Mouse (Mus musculus) ovary, postnatal 36 days (tissue): ENCODE measurements around the gene Als2.

Experiments used
- DNase-seq: peaks from one replicate; pipeline ENCODE4 v3.0.0; 2022; ENCODE audit warnings: low spot score, mixed read lengths

The Als2 gene

DNA sequence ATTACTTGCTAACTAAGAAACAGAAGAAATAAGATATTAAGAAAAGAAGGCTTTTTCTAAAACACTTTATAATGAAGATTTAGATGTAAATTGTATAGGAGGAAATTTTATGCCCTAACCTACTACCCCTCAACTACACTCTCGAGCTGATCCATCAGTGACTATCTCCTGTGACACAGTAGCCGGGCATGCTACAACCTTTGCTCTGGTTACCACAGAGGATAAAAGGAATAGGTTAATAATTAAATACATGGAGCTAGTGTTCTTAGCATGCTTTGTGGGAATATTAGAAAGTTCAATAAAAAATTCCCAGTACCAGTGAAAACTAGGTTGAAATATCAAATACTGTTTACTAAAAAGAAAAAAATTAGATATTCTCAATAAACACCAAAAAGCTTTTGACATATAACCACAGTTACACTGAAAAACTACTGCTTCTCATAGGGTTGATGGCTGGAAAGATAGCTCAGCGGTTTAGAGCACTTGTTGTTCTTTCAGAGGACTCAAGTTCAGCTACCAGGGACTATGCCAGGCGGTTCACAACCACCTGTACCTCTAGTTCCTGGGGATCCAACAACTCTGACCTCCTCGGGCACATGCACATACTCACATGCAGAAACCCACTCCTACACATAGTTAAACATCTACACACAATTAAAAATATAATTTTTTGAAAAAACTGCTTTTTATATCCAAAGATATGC lies 24.8 kb downstream of the Als2 start:
- DNase-seq: no peak

DNA sequence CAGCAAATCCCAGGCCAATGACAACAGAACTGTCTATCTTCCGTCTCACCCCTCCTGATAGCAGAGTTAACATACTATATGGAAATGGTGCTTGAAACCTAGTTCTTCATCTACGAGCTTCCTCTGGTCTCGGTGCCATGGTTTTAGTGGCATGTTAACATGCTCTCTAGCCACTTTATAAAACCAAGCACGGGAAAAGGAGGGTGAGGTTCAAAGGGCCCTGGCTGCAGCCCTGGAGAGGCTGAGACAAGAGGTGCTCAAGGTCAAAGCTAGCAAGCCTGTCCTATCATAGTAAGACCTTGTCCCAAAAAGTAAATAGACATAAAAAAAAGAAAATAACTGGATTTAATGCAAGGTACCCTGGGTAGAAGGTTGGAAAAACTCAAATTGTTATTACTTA lies 25.4 kb downstream of the Als2 start:
- no peak for DNase-seq

DNA sequence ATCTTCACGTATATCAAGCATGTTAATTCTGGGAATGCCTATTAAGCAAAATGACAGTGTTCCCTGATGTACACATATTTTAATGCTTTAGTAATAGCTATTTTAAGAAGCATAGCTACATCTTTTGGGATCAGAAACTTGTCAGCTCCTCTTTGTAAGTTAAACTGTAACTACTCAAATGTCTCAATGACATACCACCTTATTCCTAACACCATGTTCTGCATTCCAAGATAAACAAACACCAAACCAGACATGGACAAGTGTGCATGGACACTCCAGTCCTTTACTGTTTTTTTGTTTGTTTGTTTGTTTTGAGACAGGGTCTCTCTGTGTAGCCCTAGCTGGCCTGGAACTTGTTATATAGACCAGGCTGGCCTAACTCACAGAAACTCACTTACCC lies 28.7 kb downstream of the Als2 start:
- DNase-seq: no peak

DNA sequence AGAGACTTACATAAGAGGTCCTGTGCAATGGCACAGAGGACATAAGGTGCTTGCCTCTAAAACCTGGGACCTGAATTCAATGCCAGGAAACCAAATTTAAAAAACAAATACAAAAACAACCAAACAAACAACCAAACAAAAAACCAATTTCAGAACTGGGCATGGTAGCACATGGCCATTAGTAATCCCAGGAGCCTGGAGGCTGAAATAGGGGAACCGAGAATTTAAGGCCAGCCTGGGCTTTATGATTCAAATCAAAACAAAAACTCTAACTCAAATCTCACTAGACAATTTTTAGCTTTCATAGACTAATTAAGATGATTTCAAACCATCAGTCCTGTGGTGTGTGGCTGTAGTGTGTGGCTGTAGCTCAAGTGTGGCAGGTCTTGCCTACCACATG lies 32.5 kb downstream of the Als2 start:
- DNase-seq: no peak

DNA sequence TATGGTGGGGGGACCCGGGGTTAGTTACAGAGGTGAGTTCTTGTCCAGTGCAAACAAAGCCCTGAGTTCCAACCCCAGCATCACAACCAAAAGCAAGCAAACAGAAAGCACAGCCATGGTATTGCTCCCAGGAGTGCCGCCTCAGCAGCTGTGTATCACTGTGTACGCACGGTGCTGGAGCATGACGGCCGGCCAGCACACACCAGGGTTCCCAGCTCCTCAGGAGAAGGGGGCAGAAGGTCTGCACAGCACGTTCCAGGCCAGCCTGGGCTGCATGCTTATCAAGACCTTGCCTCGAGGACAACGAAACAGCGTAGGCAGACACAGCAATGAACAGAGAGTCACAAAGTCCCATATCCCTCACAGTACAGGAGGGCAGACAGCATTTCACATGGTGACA lies 34.7 kb downstream of the Als2 start:
- peak; percentile 18 for DNase-seq

DNA sequence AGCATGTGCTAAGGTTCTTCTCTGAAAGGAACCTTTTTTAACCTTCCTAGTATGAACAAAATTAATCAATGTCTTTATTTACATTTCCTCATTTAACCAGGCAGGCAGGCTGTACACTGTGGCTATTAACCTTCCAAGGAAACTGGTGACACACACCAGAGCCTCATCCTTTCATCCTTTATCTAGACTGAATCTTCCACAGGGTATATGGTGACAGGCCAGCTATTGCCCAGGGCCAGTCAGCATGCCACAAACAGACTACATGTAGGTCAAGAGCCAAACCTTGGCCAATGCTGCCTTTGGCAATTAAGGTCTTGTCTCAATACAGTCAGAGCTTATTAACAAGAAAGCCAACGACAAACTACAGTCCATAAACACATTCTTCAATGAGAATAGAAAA lies 35.5 kb downstream of the Als2 start:
- DNase-seq: no peak

DNA sequence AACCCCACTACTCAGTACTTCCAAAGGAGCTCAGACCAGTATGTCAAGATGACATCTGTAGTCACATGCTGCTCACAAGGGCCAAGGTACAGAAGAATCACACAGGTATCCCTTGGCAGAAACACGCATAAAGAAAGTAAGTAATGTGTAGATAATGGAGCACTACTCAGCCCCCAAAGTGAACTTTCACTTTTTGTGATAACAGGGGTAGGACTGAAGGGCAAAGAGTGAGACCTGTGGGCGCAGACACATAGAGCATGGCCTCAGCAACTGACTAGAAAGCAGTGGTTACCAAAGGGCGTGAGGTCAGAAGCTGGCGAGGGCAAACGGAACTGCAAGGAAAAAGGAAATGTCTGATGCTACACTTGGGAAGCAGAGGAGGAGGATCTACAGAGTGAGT lies 36.1 kb downstream of the Als2 start:
- DNase-seq: no peak

DNA sequence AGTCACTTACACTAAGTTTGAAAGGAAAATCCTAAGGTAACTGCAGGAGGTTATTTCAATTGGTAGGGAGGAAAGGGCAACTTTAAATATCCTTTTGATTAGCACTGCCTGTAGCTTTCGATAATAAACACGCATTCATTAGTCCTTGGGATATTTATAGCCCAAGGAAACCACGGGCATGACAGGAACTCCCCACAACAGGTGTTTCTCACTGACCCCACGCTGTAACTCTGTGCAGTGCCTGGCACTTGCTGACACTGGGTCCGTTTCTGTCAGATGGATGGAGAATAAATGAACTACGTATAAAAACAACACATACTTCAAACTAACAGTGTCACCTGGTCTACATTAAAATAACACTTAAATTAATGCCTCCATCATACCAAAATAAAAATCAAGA lies 42.1 kb downstream of the Als2 start:
- DNase-seq: no peak

DNA sequence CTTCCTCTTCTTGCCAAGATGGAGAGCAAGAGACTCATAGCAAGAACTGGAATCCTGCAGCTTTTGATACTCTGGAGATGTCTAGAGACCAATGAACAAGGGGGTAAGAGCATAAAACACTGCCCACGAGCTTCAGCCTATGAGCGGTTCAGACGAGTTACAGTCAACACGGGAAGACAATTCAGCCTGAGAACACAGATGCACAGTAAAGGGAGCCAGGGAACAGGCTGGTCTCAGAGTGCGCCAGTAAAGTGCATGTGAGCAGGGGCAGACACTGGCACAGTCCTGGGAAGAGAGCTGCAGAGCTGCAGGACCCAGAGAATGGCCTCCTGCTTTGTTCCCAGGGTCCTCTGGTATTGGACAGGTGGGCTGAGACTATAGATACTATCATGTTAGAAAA lies 49.2 kb downstream of the Als2 start:
- no peak for DNase-seq

DNA sequence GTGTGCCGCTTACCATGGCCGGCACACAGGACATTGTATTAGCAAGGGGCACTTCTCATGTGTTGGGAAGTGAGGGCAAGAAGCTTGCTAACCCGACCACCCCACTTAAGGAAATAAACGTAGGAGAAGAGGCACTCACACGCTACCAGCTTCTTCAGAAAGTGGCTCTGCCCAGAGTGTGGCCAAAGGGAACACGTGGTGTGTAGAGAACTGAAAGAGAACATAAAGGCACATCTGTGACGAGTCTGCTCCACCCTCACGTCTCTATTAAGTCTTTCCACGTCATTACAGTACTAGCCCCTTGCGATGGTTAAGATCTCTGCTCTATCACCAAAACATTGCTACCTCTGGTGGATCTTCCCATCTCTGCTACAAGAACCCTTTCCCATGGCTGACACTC lies 50.7 kb downstream of the Als2 start:
- no peak for DNase-seq

DNA sequence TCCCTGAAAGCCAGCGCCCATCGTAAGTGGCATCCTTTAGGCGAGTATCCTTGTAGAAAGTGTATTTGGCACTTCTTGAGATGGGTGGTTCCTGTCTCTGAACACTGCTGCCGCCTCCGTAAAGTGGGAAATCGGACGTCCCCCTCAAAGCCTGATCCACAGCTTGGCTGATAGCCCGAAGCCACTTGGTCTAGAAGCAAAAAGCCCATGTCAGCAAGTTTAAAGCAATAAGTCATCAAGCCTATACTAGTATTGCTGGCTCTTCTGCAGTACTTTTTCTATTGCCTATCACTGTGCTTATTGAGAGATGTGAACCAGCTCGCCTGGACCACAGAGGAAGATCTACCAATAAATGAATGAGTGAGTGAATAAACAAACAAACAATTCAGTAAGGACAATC lies 51.6 kb downstream of the Als2 start:
- no peak for DNase-seq

DNA sequence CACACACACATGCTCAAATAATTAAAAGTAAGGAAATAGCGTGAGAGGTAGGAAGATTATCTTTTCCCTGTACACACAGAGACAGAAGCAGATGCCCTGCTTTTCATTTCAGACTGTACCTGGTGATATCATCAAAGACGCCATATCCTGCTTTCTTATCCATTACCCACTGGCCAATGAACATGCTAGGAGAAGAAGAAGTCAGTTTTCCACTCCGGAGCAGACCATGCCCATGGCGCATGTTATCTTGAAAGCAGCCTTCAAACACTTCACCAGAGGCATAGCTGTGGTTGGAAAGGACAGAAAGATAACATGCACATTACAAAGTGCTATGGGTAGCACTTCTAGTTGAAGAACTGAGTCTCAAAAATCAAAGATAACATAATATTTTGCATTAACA lies 54.0 kb downstream of the Als2 start:
- DNase-seq: no peak

DNA sequence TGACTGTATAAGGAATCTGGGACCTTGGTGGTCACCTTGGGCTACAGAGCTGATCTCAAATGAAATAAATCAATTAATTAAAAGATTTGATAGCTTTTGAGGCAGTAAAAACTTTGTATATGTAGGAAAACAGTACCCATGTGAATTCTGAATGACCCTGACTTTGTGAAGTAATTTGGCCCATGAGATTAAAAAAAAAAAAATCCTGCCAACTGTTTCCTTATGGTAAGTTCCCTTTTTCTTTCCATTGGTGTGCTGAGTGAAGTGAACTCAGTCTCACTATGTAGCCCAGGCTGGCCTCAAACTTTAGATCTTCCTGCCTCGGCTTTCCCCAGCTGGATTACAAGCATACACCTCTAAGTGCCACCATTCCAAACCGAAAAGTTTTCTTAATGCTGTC lies 54.7 kb downstream of the Als2 start:
- no peak for DNase-seq

DNA sequence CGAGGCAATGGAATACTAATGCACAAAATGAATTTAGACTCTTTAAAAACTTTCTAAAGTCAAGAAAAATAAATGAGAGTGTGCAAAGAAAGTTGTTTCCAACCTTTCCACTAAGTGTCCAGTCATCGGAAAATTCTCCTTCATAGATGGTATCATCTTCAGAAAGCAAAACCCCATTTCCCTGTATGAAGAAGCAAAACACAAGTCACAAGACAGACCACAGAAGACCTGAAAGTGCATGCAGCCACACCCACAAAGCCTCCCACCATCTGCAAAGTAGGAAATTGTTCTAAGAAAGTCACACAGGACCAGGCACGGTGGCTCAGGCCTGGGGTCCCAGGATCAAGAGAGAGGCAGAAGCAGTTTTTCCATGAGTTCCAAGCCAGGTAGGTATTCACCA lies 57.0 kb downstream of the Als2 start:
- no peak for DNase-seq

DNA sequence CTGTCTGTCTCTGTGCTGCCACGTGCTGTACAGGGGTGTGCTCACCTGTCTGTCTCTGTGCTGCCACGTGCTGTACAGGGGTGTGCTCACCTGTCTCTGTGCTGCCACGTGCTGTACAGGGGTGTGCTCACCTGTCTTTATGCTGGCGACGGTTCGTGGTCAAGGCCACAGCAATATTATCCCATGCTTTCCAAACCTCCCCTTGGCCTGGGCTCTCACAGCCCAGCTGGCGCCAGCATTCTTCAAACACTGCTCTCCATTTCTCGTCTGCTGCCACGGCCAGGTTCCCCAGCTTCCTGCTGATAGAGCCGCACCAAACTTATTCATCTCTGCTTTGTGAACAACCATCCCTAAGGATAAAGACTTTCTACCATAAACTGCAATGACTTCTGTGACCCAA lies 58.6 kb downstream of the Als2 start:
- no peak for DNase-seq

DNA sequence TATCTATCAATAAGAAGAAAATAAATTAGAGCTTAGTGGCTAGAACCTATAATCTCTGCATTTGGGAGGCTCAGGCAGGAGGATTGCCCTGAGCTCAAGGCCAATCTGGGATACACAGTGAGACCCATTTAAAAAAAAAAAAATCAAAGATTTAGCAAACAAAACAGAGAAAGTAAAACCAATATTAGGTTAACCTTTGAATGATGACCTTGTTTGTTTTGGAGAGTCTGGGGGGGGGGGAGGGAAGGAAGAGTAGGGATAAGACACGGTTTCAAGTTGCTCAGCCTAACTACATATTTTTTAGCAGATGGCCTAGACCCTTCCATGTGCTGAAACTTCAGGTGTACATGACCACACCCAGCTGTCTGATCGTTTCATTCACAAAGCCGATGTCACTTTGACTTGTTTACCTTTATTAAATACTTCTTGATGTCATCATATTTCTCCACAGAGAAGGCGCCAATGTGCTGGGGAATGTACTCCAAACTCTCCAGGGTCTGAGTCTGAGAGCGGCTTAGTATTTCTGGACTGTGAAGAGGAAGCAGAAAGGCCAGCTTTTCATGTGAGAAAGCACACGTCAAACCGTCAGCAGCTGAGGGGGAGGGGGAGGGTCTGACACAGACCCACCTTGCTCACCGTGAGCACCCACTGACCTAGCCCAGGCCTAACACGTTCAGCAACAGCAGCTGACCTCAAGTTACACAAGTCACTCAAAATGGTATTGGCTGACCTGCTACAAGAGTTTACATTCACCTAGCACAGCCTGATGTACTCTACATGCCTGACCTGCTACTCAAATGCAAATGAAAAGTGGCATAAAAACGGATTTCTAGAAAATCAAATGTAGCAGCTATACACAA lies 62.3 kb downstream of the Als2 start:
- DNase-seq: no peak

DNA sequence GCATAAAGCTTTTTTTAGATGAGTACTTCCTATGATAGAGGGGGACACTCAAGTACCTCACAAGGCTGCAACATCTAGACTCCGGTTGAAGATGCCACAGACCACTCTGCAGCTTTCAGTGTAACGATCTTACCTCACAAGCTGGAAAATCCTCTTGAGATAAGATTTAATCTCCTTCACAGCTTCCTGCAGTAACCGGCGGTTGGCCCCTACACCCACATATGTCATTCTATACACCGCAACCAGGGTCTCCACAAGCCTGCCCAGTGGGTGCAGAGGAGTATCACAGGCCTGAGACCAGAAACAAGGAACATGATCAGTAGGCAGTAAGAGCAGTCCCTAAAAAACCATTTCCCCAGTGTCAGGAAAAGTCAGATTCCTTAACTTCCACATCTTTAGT lies 64.0 kb downstream of the Als2 start:
- no peak for DNase-seq

DNA sequence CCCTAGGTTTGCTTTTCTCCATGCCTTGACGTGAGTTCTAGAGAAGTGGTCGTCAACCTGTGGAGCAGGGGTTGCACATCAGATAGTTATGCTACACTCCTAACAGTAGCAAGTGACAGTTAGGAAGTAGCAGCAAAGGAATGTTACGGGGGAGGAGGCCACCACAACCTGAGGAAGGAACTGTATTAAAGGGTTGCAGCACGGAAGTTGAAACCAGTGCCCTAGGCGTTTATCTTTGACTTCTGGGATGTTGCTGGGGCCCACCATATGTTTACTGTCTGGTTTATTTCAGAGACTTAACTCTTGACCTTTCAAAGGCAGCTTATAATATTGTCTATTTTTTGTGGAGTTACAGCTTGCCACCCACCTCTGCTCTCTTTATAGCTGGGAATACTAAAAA lies 65.2 kb downstream of the Als2 start:
- no peak for DNase-seq

DNA sequence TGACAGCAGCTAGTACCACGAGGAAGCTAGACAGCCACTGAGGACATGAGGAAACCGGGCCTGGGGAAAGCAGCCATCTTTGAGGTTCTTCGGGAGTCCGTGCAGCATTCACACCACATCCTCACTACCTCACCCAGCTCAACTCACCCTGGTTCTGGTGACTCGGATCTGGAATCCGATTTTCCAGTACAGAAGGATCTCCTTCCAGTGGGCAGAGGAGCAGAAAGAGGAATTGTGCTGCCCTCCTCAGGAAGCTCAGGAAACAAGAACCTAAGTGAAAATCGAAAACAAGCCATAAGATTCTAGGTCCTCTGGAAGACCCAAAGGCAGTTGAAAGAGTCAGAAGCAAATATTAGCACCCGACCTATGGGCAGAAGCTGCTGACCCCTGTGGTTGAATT lies 66.7 kb downstream of the Als2 start:
- DNase-seq: no peak

DNA sequence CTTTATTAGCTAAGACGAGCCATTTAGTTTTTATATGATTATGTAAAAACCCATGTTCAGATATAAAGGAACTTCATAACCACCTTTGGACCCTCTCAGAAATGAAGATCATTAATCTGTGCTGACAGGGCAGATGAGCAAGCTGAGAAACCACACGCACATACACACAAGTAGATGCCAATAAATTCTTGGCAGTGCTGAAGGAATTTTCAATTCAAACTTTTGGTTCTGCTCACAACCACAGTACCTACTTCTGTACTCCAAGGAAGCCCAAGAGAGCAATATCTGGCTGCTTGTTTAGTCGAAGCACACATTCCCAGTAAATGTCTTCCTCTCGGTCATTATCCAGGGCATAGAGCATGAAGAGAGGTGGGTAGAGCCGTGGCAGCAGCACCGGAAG lies 67.4 kb downstream of the Als2 start:
- DNase-seq: no peak

DNA sequence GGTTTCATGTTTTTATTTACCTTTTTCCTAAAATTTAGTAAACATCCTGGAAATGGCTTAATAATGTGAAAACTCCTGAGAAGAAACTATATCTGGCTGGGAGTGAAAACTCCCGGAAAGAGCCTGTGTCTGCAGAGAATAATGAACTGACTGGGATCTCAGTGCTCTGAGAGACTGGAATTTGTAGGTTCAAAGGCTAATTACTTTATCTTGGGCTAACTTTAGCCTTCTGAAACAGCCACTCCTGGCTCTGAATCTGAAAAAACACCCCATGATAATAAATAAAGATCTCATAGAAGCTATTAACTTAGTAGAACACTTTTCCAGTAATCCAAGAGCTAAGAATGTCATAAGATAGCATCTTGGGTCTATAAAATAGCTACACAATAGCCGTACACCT lies 68.5 kb downstream of the Als2 start:
- no peak for DNase-seq

DNA sequence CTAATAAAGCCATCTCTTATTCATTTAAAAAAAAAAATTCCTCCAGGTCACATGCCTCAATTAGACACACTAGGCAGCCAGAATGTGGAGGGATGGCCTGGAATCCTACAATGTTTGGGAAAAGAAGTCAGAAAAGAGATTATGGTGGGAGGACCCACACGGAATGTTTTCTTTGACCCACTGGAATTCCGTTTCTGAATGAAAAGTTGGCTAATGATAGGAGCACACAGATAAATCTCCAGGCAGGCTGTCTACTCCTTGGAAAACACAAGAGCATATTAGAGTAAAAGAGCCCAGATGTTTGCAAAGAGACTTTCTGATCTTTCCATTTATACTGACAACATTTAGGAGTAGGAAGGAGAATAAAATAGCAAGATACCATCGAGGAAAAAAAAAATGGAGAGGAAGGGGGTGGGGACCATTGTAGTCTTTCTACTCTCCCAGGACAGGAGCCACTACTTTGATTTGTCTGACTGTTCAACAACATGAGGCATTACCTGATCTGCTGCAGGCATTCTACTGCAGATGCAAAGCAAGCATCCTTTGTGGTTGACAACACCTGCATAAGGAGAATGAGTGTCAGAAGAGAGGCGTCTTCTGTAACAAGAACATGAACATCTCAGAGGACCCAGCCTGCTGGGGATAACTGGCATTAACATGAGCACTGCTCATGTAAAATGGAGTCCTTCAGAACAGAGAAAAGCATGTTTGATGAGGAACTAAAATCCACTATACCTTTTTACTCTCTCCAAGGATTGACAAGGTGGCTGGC lies 69.2 kb downstream of the Als2 start:
- DNase-seq: no peak
